Mouse (Mus musculus) stomach, embryonic 16.5 days (tissue): ENCODE results near the gene Jarid2. TPM values are rescaled to one million over a fixed set of nuclear protein-coding genes. Genes with fewer than 3 reads are reported as not detected.

Source experiments
- ATAC-seq: fragments of 200-750 bp; cut with Nextera tagmentation; 2 replicates; pipeline ENCODE4 v1.8.0; 2017; ENCODE audit warnings: moderate number of reproducible peaks, moderate TSS enrichment; ENCODE audit not compliant: insufficient read depth, low FRiP score
- H3K27ac ChIP-seq: fragments of 300-500 bp; sonication (generic); 2 replicates; pipeline ENCODE4 v1.5.1; 2014; ENCODE audit warnings: low read length
- H3K27me3 ChIP-seq: fragments of 300-500 bp; sonication (generic); 2 replicates; pipeline ENCODE4 v1.6.1; 2014; ENCODE audit warnings: low read length, control low read depth, mixed read lengths; ENCODE audit not compliant: control insufficient read depth, insufficient read depth
- H3K36me3 ChIP-seq: fragments of 300-500 bp; sonication (generic); 2 replicates; pipeline ENCODE4 v1.6.1; 2014; ENCODE audit warnings: low read length; ENCODE audit not compliant: control insufficient read depth, insufficient read depth
- H3K4me1 ChIP-seq: fragments of 300-500 bp; sonication (generic); 2 replicates; pipeline ENCODE4 v1.6.1; 2014; ENCODE audit warnings: low read length, control low read depth, mixed read lengths; ENCODE audit not compliant: control insufficient read depth, insufficient read depth
- H3K4me2 ChIP-seq: fragments of 300-500 bp; sonication (generic); 2 replicates; pipeline ENCODE4 v1.6.1; 2014; ENCODE audit warnings: low read depth, low read length, mixed read lengths
- H3K4me3 ChIP-seq: fragments of 300-500 bp; sonication (generic); replicated peaks from 2 replicates; pipeline ENCODE4 v1.5.1; 2014; ENCODE audit warnings: mild to moderate bottlenecking, low read length
- H3K9ac ChIP-seq: fragments of 300-500 bp; sonication (generic); 2 replicates; pipeline ENCODE4 v1.6.1; 2014; ENCODE audit warnings: low read length
- H3K9me3 ChIP-seq: fragments of 300-500 bp; sonication (generic); replicated peaks from 2 replicates; pipeline ENCODE4 v1.6.1; 2016; ENCODE audit warnings: low read length, control low read depth; ENCODE audit not compliant: control insufficient read depth
- WGBS: fragments of 180-500 bp; shearing (Covaris S2); extraction: QIAGEN DNeasy Blood & Tissue Kit; methylation state at CpG from one replicate; pipeline ENCODE4 v1.1.7; 2014; 5-methylcytosine and 5-hydroxymethylcytosine counted together
- polyA plus RNA-seq: library from polyadenylated mRNA; unstranded; fragments of >200 nt; fragmentation: Nextera tagmentation; extraction: Ambion mirVana; gene quantifications from 2 replicates; pipeline ENCODE4 v1.2.1, GENCODE M21; 2015

Gene Jarid2
- polyA plus RNA-seq, 1 experiment from 2014 or later: 28.4 TPM

DNA sequence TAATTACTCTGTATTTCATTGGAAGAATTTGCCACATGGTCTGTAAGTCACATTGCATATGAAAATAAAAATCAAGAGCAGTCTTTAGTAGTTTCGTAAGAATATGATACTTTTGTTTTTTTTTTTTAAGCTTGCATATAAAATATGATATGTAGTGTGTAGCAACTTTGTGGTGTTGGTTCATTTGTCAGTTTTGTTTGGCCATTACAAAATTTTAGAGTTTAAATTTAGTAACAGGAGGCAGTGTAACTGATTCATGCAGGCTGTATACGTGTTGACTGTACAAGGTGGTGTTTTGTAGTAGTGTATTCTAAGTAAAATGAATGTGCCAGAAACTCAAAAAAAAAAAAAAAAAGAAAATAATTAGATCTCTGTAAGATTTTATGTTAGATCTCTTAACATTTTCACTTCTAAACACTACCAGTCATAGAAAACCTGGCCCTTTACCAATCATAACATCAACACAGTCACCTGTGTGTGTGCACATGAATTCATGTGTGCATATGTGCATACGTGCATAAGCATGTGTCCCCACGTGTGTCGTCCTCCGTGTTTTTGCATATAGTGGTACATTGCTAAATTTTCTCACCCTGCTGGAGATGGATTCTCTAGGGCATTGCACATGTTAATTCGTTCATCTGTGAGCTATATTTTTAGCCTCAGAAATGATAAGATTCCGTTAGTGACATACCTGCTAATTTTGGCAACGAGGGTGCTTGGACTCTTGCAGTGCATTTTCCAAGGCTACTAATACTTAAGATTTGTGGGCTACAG is 59.3 kb downstream of the Jarid2 start:
- H3K4me1 ChIP-seq: peaks cover 11% of the 10 kb centered on the region
- ATAC-seq: no peak
- WGBS: 86% methylated on average over 9 of the region's 9 CpGs
- no peak overlapping the region for H3K4me3 ChIP-seq
- no peak overlapping the region for H3K9ac ChIP-seq
- H3K27me3 ChIP-seq: no peaks in the 10 kb centered on the region
- H3K36me3 ChIP-seq: no peaks in the 10 kb centered on the region
- H3K9me3 ChIP-seq: no peaks in the 10 kb centered on the region
- H3K27ac ChIP-seq: no peak overlapping the region
- H3K4me2 ChIP-seq: no peak overlapping the region

DNA sequence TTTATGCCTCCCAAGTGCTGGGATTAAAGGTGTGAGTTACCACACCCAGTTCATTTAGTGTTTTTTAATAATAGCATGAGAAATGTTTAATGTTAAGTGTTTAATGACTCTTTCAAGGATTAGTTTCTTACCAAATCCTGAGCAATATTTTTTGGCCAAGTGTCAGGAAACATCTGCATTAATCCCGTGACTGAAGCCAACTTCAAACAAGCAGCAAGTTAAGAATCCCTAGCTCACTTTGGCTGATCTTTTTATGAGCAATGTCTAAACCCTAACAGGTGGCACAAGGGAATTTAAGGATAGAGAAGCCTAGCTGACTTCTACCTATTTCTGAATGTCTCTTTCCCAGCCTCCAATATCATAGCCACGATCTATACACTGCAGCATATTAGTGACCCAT is 60.7 kb downstream of the Jarid2 start:
- WGBS: 56% methylated on average over 2 of the region's 2 CpGs
- peaks cover 11% of the 10 kb centered on the region for H3K4me1 ChIP-seq
- no peak overlapping the region for H3K4me3 ChIP-seq
- no peaks in the 10 kb centered on the region for H3K36me3 ChIP-seq
- no peak overlapping the region for H3K4me2 ChIP-seq
- H3K9me3 ChIP-seq: no peaks in the 10 kb centered on the region
- no peak for ATAC-seq
- no peak overlapping the region for H3K27ac ChIP-seq
- H3K9ac ChIP-seq: no peak overlapping the region
- H3K27me3 ChIP-seq: no peaks in the 10 kb centered on the region

DNA sequence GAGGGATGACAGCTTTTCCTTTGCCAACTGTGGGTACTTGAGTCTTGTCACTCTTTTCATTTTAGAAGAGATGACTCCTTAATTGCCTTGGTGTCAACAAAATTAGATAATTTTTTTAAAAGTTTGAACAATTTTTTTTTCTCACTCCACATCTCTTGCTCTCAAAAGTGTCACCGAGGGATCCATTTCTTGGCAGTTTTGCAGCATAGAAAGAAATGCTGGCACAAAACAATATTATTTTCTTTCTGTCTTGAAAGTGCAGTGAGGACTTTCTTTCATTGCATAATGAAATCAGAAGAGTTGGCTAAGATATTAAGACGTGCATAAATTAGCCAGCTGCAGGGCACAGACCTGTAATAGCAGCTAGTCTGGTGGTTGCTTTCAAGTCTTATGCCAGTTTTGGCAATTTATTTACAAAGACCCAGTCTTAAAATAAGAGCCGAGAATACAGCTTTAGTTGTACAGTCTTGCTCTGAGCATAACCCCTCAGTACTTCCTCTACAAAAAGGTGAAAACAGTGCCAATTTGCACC is 63.2 kb downstream of the Jarid2 start:
- ATAC-seq: no peak
- Histone ChIP-seq H3K9ac (no peak overlapping the region), H3K4me2 (no peak overlapping the region), H3K27ac (no peak overlapping the region), H3K36me3 (no peaks in the 10 kb centered on the region), H3K27me3 (no peaks in the 10 kb centered on the region), H3K9me3 (no peaks in the 10 kb centered on the region), H3K4me1 (peaks cover 10% of the 10 kb centered on the region), H3K4me3 (no peak overlapping the region)
- WGBS: 77% methylated on average over 3 of the region's 3 CpGs

DNA sequence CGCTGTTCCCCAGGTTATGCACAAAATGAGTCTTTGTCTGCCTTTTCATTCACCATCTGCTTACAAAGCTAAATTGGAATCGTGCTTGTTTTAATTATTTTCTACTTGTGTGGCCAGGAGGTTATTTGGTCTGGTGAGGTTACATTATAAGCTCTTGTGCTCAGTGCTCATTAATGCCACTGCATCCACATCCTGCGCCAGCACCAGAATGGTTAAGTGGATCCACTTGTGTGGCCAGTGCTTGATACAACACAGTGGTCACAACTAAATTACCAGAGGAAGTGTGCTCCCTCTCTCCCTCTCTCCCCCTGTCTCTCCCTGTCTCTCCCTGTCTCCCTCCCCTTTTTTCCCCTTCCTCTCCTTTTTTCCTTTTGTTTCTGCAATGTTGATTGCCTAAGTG is 66.6 kb downstream of the Jarid2 start:
- Histone ChIP-seq H3K27me3 (no peaks in the 10 kb centered on the region), H3K36me3 (no peaks in the 10 kb centered on the region), H3K9ac (no peak overlapping the region), H3K4me3 (no peak overlapping the region), H3K4me1 (peaks cover 5% of the 10 kb centered on the region), H3K27ac (no peak overlapping the region), H3K9me3 (no peaks in the 10 kb centered on the region), H3K4me2 (no peak overlapping the region)
- no peak for ATAC-seq
- 56% methylated on average over 3 of the region's 3 CpGs for WGBS

DNA sequence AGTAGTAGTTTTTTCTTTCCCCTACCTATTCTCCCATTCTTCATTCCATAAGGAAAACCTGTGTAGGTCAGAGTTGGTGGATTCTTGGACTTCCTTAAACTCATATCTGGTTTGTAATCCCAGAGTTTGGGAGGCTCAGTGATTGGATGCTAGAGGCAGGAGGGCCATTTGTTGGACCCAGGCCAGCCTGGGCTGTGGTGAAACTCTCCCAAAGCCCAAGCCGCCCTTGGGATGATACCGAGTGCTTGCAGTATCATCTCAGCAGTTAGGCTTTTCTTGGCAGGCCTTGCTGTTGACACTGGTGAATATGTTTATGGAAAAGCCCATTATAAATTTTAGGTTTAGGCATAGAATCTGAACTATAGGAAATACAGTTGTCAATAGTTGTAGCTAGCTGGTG is 67.5 kb downstream of the Jarid2 start:
- no peak for ATAC-seq
- Histone ChIP-seq H3K9me3 (no peaks in the 10 kb centered on the region), H3K27me3 (no peaks in the 10 kb centered on the region), H3K4me3 (no peak overlapping the region), H3K9ac (no peak overlapping the region), H3K4me2 (no peak overlapping the region), H3K36me3 (no peaks in the 10 kb centered on the region), H3K27ac (no peak overlapping the region), H3K4me1 (peaks cover 9% of the 10 kb centered on the region)
- 56% methylated on average over 2 of the region's 2 CpGs for WGBS

DNA sequence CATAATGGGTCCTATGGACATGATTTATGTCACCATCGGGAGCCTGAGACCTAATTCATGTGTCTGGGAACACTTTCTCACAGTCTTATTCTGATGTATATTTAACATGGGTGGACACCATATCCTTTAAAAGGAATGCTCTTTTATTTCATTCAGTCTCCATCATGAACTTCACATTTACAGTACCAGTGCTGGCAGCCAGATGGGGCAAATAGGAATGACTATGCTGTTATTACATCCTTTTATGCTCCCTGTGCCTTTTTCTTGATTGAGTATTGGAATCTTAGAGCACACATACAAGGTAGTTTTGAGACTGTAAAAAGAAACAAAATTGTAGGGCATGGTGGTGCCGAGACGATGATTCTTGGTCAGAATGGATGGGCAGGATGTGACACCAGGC is 69.0 kb downstream of the Jarid2 start:
- WGBS: 78% methylated on average over 3 of the region's 3 CpGs
- ATAC-seq: no peak
- Histone ChIP-seq H3K9me3 (no peaks in the 10 kb centered on the region), H3K36me3 (no peaks in the 10 kb centered on the region), H3K4me1 (peaks cover 9% of the 10 kb centered on the region), H3K9ac (no peak overlapping the region), H3K4me2 (no peak overlapping the region), H3K4me3 (no peak overlapping the region), H3K27me3 (no peaks in the 10 kb centered on the region), H3K27ac (no peak overlapping the region)

DNA sequence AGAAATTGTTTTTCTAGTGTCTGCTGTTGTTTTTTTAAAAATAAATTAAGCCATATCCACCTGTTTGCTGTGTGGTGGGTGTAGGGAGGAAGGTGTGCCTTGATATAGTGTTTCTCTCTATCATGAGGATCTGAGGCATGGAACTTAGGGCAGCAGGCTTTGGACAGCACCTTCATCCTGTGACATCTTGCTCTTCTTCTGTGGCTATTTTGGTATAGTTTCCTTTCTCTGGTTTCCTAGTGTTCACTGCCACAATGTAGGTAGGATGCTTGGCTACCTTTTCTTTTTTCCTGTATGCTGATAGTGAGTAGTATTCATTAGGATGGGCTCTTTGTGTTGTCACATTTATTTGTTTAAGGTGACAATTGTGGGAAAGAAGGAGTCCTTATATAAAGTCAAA is 69.9 kb downstream of the Jarid2 start:
- peaks cover 13% of the 10 kb centered on the region for H3K4me1 ChIP-seq
- no peak overlapping the region for H3K4me2 ChIP-seq
- ATAC-seq: no peak
- no peaks in the 10 kb centered on the region for H3K36me3 ChIP-seq
- no peaks in the 10 kb centered on the region for H3K9me3 ChIP-seq
- H3K27ac ChIP-seq: no peak overlapping the region
- no peak overlapping the region for H3K4me3 ChIP-seq
- H3K9ac ChIP-seq: no peak overlapping the region
- H3K27me3 ChIP-seq: no peaks in the 10 kb centered on the region

DNA sequence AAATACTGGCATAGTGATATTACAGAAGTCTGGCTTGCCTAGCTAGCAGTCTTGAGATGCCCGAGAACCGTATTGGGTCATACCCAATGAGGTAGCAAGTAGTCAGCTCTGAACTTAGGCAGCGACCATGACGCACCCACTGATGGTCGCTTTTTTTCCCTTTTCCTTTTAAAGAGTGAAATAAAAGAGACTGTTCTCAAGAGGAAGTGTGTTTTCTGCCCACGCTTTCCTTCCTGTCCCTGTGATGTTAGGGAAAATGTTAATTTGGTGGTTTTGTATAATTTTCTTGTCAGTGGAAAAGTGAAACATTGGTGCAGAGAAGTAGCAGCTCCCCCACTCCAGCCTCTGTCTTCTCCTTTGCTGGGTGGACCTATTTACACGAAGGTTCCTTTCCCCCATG is 70.8 kb downstream of the Jarid2 start:
- H3K9me3 ChIP-seq: no peaks in the 10 kb centered on the region
- H3K27ac ChIP-seq: no peak overlapping the region
- H3K4me3 ChIP-seq: no peak overlapping the region
- H3K27me3 ChIP-seq: no peaks in the 10 kb centered on the region
- no peak for ATAC-seq
- no peaks in the 10 kb centered on the region for H3K36me3 ChIP-seq
- peaks cover 13% of the 10 kb centered on the region for H3K4me1 ChIP-seq
- H3K4me2 ChIP-seq: no peak overlapping the region
- H3K9ac ChIP-seq: no peak overlapping the region
- 70% methylated on average over 7 of the region's 7 CpGs for WGBS

DNA sequence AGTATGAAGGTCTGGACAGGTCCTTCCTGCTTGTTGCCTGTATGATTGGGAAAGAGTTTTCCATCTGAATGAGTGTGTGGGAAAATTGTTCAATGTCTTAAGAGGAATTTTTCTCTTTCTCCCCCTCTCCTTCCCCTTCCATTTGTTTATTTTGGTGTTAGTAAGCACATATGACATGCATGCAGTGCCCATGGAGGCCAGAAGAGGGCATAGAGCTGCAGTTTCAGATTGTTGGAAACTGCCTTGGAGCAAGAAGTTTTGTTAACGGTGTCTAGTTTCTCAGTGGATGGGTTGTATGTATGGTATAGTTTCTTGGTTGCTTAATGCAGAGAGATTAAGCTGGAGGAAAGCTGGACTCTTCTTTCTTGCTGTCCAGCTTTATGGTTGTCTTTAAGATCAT is 75.6 kb downstream of the Jarid2 start:
- H3K36me3 ChIP-seq: no peaks in the 10 kb centered on the region
- whole genome bisulfite sequencing: 41% methylated on average over 1 of the region's 1 CpGs
- H3K4me1 ChIP-seq: peaks cover 7% of the 10 kb centered on the region
- ATAC-seq: no peak
- H3K9me3 ChIP-seq: no peaks in the 10 kb centered on the region
- no peak overlapping the region for H3K27ac ChIP-seq
- no peak overlapping the region for H3K9ac ChIP-seq
- no peaks in the 10 kb centered on the region for H3K27me3 ChIP-seq
- no peak overlapping the region for H3K4me2 ChIP-seq
- H3K4me3 ChIP-seq: no peak overlapping the region
